Comparison of ENCODE assay signal across 8 mouse cellular contexts in genomic region chr17:36314511-36314910, GRCm38 (mm10). TPM values are rescaled to one million over a fixed set of nuclear protein-coding genes. Genes with fewer than 3 reads are reported as not detected.
A peak's percentile ranks its signal among the peaks of the same experiment; 100 is the strongest.
DNase-seq lines count a peak whose midpoint lies in the region; ATAC-seq and TF ChIP-seq lines count a peak whose summit lies in the region.

No protein-coding gene starts in this region.

- peak overlapping the region; percentile 70 for H3K4me2 ChIP-seq in kidney, embryonic 14.5 days (replicated peaks; ENCODE audit: low read depth, low read length)
- peak overlapping the region; percentile 72 for H3K4me2 ChIP-seq in liver, embryonic 15.5 days
- H3K4me2 ChIP-seq in stomach, embryonic 15.5 days = peak overlapping the region; percentile 85

- H3K4me1 ChIP-seq in kidney, embryonic 14.5 days (ENCODE audit: control insufficient read depth, insufficient read depth, low read length) = no peaks in the 10 kb centered on the region
- H3K4me1 ChIP-seq in ES-E14 (ENCODE audit: control insufficient read depth in 2 of 2, insufficient read depth in 2 of 2, low read length in 2 of 2, poor library complexity in 1 of 2) = no peaks in the 10 kb centered on the region
- peaks cover 11% of the 10 kb centered on the region for H3K4me1 ChIP-seq in liver, embryonic 15.5 days (replicated peaks)
- H3K4me1 ChIP-seq in stomach, embryonic 15.5 days = no peaks in the 10 kb centered on the region

- H3K9me3 ChIP-seq in kidney, embryonic 14.5 days (ENCODE audit: control insufficient read depth, low read length) = no peaks in the 10 kb centered on the region
- no peaks in the 10 kb centered on the region for H3K9me3 ChIP-seq in ES-E14 (ENCODE audit: control insufficient read depth, insufficient read depth, low read depth, low read length)
- H3K9me3 ChIP-seq in liver, embryonic 15.5 days (replicated peaks) = no peaks in the 10 kb centered on the region
- H3K9me3 ChIP-seq in stomach, embryonic 15.5 days = no peaks in the 10 kb centered on the region

- ATAC-seq in kidney, embryonic 14.5 days (ENCODE audit: low FRiP score, low TSS enrichment) = peak; percentile 19; the same call in 1 of the 2 replicates
- ATAC-seq in liver, embryonic 15.5 days (ENCODE audit: insufficient read depth) = no peak
- no peak for ATAC-seq in stomach, embryonic 15.5 days (ENCODE audit: insufficient read depth, low FRiP score, low read depth)

- H3K4me3 ChIP-seq in kidney, embryonic 14.5 days (ENCODE audit: low read length) = peak overlapping the region; percentile 52
- H3K4me3 ChIP-seq in ES-E14 (ENCODE audit: insufficient read depth in 1 of 2, low read depth in 1 of 2, low read length in 2 of 2, poor library complexity in 1 of 2, severe bottlenecking in 1 of 2) = peak overlapping the region in 1 of 2 experiments; percentile 61; a peak in 2 of 4 replicates
- H3K4me3 ChIP-seq in liver, embryonic 15.5 days (replicated peaks) = peak overlapping the region; percentile 52
- peak overlapping the region; percentile 49 for H3K4me3 ChIP-seq in stomach, embryonic 15.5 days (replicated peaks)

- H3K9ac ChIP-seq in kidney, embryonic 14.5 days (ENCODE audit: low read depth, low read length) = peak overlapping the region; percentile 51; the same call in 1 of the 2 replicates
- no peak overlapping the region for H3K9ac ChIP-seq in ES-E14 (ENCODE audit: insufficient read depth, low read depth, low read length, poor library complexity, severe bottlenecking)
- H3K9ac ChIP-seq in liver, embryonic 15.5 days = no peak overlapping the region
- H3K9ac ChIP-seq in stomach, embryonic 15.5 days = no peak overlapping the region

- H3K27ac ChIP-seq in kidney, embryonic 14.5 days (ENCODE audit: low read depth, low read length) = no peak overlapping the region; the same call in 1 of the 2 replicates
- H3K27ac ChIP-seq in ES-E14 (ENCODE audit: insufficient read depth, low read depth, low read length, poor library complexity, severe bottlenecking) = no peak overlapping the region
- H3K27ac ChIP-seq in liver, embryonic 15.5 days (replicated peaks) = no peak overlapping the region
- no peak overlapping the region for H3K27ac ChIP-seq in stomach, embryonic 15.5 days

- in situ Hi-C loops in ES-E14 (cut with MboI; ENCODE audit: low sequenced_read_pairs in 2 of 2, unreplicated experiment in 2 of 2) = no loop called here

- no peak for DNase-seq in kidney, adult 9 months
- DNase-seq in ES-E14 (ENCODE audit: low read depth, low spot score) = peak; percentile 1
- DNase-seq in cerebellum, postnatal 36 days = peak; percentile 7 to 41
- peak; percentile 2 to 11 for DNase-seq in heart, postnatal 10 days
- DNase-seq in spleen, postnatal 10 days (ENCODE audit: low spot score in 2 of 2) = no peak

- intact Hi-C loops in heart, postnatal 10 days (cut with DNase I) = no loop called here

- H3K27me3 ChIP-seq in kidney, embryonic 14.5 days (ENCODE audit: control insufficient read depth, insufficient read depth, low read length) = no peaks in the 10 kb centered on the region
- H3K27me3 ChIP-seq in liver, embryonic 15.5 days = peaks cover 12% of the 10 kb centered on the region; the same call in 1 of the 2 replicates
- no peaks in the 10 kb centered on the region for H3K27me3 ChIP-seq in stomach, embryonic 15.5 days (replicated peaks)

- WGBS in kidney, embryonic 14.5 days = 3% methylated on average over 9 of the region's 9 CpGs
- 6% methylated on average over 9 of the region's 9 CpGs for WGBS in liver, embryonic 15.5 days (ENCODE audit: insufficient replicate concordance)
- 5% methylated on average over 9 of the region's 9 CpGs for WGBS in stomach, embryonic 15.5 days

- no peaks in the 10 kb centered on the region for H3K36me3 ChIP-seq in kidney, embryonic 14.5 days (ENCODE audit: control insufficient read depth, insufficient read depth, low read length)
- H3K36me3 ChIP-seq in ES-E14 (ENCODE audit: control insufficient read depth, insufficient read depth, low read length, poor library complexity, severe bottlenecking) = no peaks in the 10 kb centered on the region
- H3K36me3 ChIP-seq in liver, embryonic 15.5 days (replicated peaks) = no peaks in the 10 kb centered on the region
- no peaks in the 10 kb centered on the region for H3K36me3 ChIP-seq in stomach, embryonic 15.5 days

TF ChIP-seq in ES-E14, 5 proteins besides CTCF, POLR2A, EP300 and RAD21:
- TF ChIP-seq CHD2 (IDR thresholded peaks at IDR 0.05; ENCODE audit: low read depth, low read length) (no peak), MAFK (IDR thresholded peaks at IDR 0.05; ENCODE audit: insufficient read depth, low read depth, low read length) (no peak), ZC3H11A (IDR thresholded peaks at IDR 0.05; ENCODE audit: borderline replicate concordance, low read depth, low read length) (no peak), HCFC1 (IDR thresholded peaks at IDR 0.05; ENCODE audit: borderline replicate concordance, insufficient read depth, low read length) (no peak), ZNF384 (IDR thresholded peaks at IDR 0.05; ENCODE audit: low read depth, low read length) (no peak)

RNA-seq across cellular contexts. Expression of gene H2-M10.1, which starts 11.4 kb away (rescaled TPM):
- polyA plus RNA-seq in kidney, embryonic 14.5 days (2014; fragmentation: Nextera tagmentation; extraction: Ambion mirVana) = not detected in 2 replicates
- not detected in 2 replicates for total RNA-seq in ES-E14 (2012; rRNA removed)
- not detected for total RNA-seq in heart, postnatal 10 days (2021)
- not detected in 2 replicates for polyA plus RNA-seq in liver, embryonic 15.5 days (2015; fragmentation: Nextera tagmentation; extraction: Ambion mirVana)
- polyA plus RNA-seq in stomach, embryonic 15.5 days (2015; fragmentation: Nextera tagmentation; extraction: Ambion mirVana) = not detected in 2 replicates

RNA-seq across cellular contexts. Expression of gene H2-M10.2, which starts 28.2 kb away (rescaled TPM):
- polyA plus RNA-seq in kidney, embryonic 14.5 days (2014; fragmentation: Nextera tagmentation; extraction: Ambion mirVana) = 0.19 TPM in 1 of 2 replicates, not detected in the other
- not detected in 2 replicates for total RNA-seq in ES-E14 (2012; rRNA removed)
- not detected for total RNA-seq in heart, postnatal 10 days (2021)
- polyA plus RNA-seq in liver, embryonic 15.5 days (2015; fragmentation: Nextera tagmentation; extraction: Ambion mirVana) = not detected in 2 replicates
- not detected in 2 replicates for polyA plus RNA-seq in stomach, embryonic 15.5 days (2015; fragmentation: Nextera tagmentation; extraction: Ambion mirVana)

RNA-seq across cellular contexts. Expression of gene Trim39, which starts 42.5 kb away (rescaled TPM):
- polyA plus RNA-seq in kidney, embryonic 14.5 days (2014; fragmentation: Nextera tagmentation; extraction: Ambion mirVana) = 11.5 and 16.7 TPM in 2 replicates
- total RNA-seq in ES-E14 (2012; rRNA removed) = 20.3 and 22.4 TPM in 2 replicates
- total RNA-seq in heart, postnatal 10 days (2021) = 1 to 10 TPM; 7.8 to 8.0 TPM
- polyA plus RNA-seq in liver, embryonic 15.5 days (2015; fragmentation: Nextera tagmentation; extraction: Ambion mirVana) = 4.6 and 5.3 TPM in 2 replicates
- polyA plus RNA-seq in stomach, embryonic 15.5 days (2015; fragmentation: Nextera tagmentation; extraction: Ambion mirVana) = 16.4 and 17.3 TPM in 2 replicates

RNA-seq across cellular contexts. Expression of gene H2-M10.3, which starts 53.7 kb away (rescaled TPM):
- polyA plus RNA-seq in kidney, embryonic 14.5 days (2014; fragmentation: Nextera tagmentation; extraction: Ambion mirVana) = not detected in 2 replicates
- total RNA-seq in ES-E14 (2012; rRNA removed) = not detected in 2 replicates
- not detected for total RNA-seq in heart, postnatal 10 days (2021)
- polyA plus RNA-seq in liver, embryonic 15.5 days (2015; fragmentation: Nextera tagmentation; extraction: Ambion mirVana) = not detected in 2 replicates
- not detected in 2 replicates for polyA plus RNA-seq in stomach, embryonic 15.5 days (2015; fragmentation: Nextera tagmentation; extraction: Ambion mirVana)

RNA-seq across cellular contexts. Expression of gene Rpp21, which starts 56.6 kb away (rescaled TPM):
- polyA plus RNA-seq in kidney, embryonic 14.5 days (2014; fragmentation: Nextera tagmentation; extraction: Ambion mirVana) = 120 and 163 TPM in 2 replicates
- total RNA-seq in ES-E14 (2012; rRNA removed) = 45.2 and 47.7 TPM in 2 replicates
- total RNA-seq in heart, postnatal 10 days (2021) = 10 to 100 TPM; 33.4 to 34.7 TPM
- 58.7 and 64.0 TPM in 2 replicates for polyA plus RNA-seq in liver, embryonic 15.5 days (2015; fragmentation: Nextera tagmentation; extraction: Ambion mirVana)
- polyA plus RNA-seq in stomach, embryonic 15.5 days (2015; fragmentation: Nextera tagmentation; extraction: Ambion mirVana) = 116 and 124 TPM in 2 replicates

Comparison
In these comparisons a context has a peak if more than half of its experiments do, and no peak if none do; other contexts are left out.
1. DNase-seq: peak in ES-E14 (single experiment), cerebellum, postnatal 36 days (2 of 2) and heart, postnatal 10 days (2 of 2); none in kidney, adult 9 months (single experiment) and spleen, postnatal 10 days (0 of 2).
2. Peak in every context shown above with its lines, with median percentiles within 50 percentile points of each other: H3K4me2 ChIP-seq.